Mouse (Mus musculus): ENCODE results near the gene Plekha1. TPM values are rescaled to one million over a fixed set of nuclear protein-coding genes. Genes with fewer than 3 reads are reported as not detected.

Plekha1 gene
- 52.4 and 55.4 TPM in 2 replicates for total RNA-seq (2012; rRNA removed)

DNA sequence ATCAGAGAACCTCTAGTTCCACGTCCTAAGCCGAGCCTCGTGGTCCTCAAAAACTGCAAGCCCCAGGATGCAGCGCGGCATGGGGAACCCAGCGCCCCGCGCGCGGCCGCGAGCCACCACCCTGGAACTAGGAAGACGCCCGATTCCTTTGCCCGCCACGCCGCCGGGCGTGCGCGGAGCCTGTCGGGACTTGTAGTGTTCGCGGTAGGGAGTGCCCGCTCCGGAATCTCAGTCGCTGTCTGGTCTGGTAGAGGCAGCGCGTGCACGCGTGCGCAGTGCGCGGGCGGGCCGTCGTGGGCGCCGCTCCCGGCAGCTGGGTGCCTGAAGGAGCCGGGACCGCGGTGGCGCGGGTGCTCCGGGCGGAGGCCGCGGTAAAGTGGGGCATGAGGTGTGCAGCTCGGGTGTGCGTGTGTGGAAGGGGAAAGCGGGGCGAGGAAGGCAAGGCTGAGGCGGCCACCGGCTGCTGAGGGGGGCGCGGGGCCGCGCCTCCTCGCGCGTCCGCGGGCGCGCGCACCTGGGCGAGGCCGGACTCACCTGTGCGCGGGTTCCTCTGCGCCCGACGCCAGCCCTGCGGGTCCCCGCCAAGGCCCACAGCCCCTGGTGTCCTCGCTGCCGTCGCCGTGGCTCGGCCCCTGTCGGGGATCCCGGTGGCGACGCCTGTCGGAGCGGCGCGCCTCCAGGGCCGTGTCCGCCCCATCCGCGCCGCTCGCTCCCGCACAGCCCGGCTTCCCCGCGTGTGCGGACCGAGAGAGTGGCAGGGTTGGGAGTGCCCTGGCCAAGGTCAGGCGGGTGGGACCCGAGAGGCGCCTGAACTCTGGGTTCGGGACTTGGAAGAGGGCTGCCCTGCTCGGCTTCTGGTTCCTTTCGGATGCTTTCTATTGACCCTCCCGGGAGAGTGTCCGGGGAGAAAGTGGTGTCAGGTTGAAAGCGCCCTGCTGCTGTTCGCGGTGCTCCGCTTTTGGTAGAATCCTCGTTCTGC is at the start of gene Plekha1:
Gene Plekha1 (plus strand): TSS at position 144 of the 979 bp plus-strand sequence.
- in situ Hi-C loops (cut with MboI; ENCODE audit: low sequenced_read_pairs in 2 of 2, unreplicated experiment in 2 of 2): no loop called here
- Histone ChIP-seq H3K4me3 (ENCODE audit: insufficient read depth in 1 of 2, low read depth in 1 of 2, low read length in 2 of 2, poor library complexity in 1 of 2, severe bottlenecking in 1 of 2) (peak within 1 kb of the TSS; percentile 73 to 88), H3K9ac (ENCODE audit: insufficient read depth, low read depth, low read length, poor library complexity, severe bottlenecking) (peak within 1 kb of the TSS; percentile 77), H3K36me3 (ENCODE audit: control insufficient read depth, insufficient read depth, low read length, poor library complexity, severe bottlenecking) (no peaks in the 10 kb centered on the region), H3K4me1 (ENCODE audit: control insufficient read depth in 2 of 2, insufficient read depth in 2 of 2, low read length in 2 of 2, poor library complexity in 1 of 2) (peaks cover 0 to 7% of the 10 kb centered on the region in 2 experiments; a peak in 3 of 4 replicates), H3K9me3 (ENCODE audit: control insufficient read depth, insufficient read depth, low read depth, low read length) (no peaks in the 10 kb centered on the region), H3K27ac (ENCODE audit: insufficient read depth, low read depth, low read length, poor library complexity, severe bottlenecking) (peak within 1 kb of the TSS; percentile 35; the same call in 1 of the 2 replicates)
- peak; percentile 93 for DNase-seq (ENCODE audit: low read depth, low spot score)
- 0 out of 2 replicates have a peak, but pooled peaks have one; percentile 14 for TF ChIP-seq MAFK (IDR thresholded peaks at IDR 0.05; ENCODE audit: insufficient read depth, low read depth, low read length)
- no peak for TF ChIP-seq ZNF384 (IDR thresholded peaks at IDR 0.05; ENCODE audit: low read depth, low read length)
- TF ChIP-seq ZC3H11A (IDR thresholded peaks at IDR 0.05; ENCODE audit: borderline replicate concordance, low read depth, low read length): no peak
- TF ChIP-seq CHD2 (IDR thresholded peaks at IDR 0.05; ENCODE audit: low read depth, low read length): no peak
- TF ChIP-seq HCFC1 (IDR thresholded peaks at IDR 0.05; ENCODE audit: borderline replicate concordance, insufficient read depth, low read length): peak; percentile 98

- no peak for TF ChIP-seq MAFK (IDR thresholded peaks at IDR 0.05; ENCODE audit: insufficient read depth, low read depth, low read length)
- H3K4me1 ChIP-seq (ENCODE audit: control insufficient read depth in 2 of 2, insufficient read depth in 2 of 2, low read length in 2 of 2, poor library complexity in 1 of 2): no peaks in the 10 kb centered on the region
- no peaks in the 10 kb centered on the region for H3K9me3 ChIP-seq (ENCODE audit: control insufficient read depth, insufficient read depth, low read depth, low read length)
- no peak overlapping the region for H3K27ac ChIP-seq (ENCODE audit: insufficient read depth, low read depth, low read length, poor library complexity, severe bottlenecking)
- in situ Hi-C loops (cut with MboI; ENCODE audit: low sequenced_read_pairs in 2 of 2, unreplicated experiment in 2 of 2): no loop called here
- no peak for DNase-seq (ENCODE audit: low read depth, low spot score)
- no peak overlapping the region for H3K4me3 ChIP-seq (ENCODE audit: insufficient read depth in 1 of 2, low read depth in 1 of 2, low read length in 2 of 2, poor library complexity in 1 of 2, severe bottlenecking in 1 of 2)
- H3K36me3 ChIP-seq (ENCODE audit: control insufficient read depth, insufficient read depth, low read length, poor library complexity, severe bottlenecking): no peaks in the 10 kb centered on the region
- H3K9ac ChIP-seq (ENCODE audit: insufficient read depth, low read depth, low read length, poor library complexity, severe bottlenecking): no peak overlapping the region
Observed at GRCm38 (mm10) chr7:130816243-130816642, 49.3 kb upstream of the Plekha1 start.

GRCm38 (mm10) chr7:130818813-130819212 is 46.7 kb upstream of the Plekha1 start:
- no peaks in the 10 kb centered on the region for H3K9me3 ChIP-seq (ENCODE audit: control insufficient read depth, insufficient read depth, low read depth, low read length)
- H3K4me1 ChIP-seq (ENCODE audit: control insufficient read depth in 2 of 2, insufficient read depth in 2 of 2, low read length in 2 of 2, poor library complexity in 1 of 2): no peaks in the 10 kb centered on the region
- no peak overlapping the region for H3K9ac ChIP-seq (ENCODE audit: insufficient read depth, low read depth, low read length, poor library complexity, severe bottlenecking)
- in situ Hi-C loops (cut with MboI; ENCODE audit: low sequenced_read_pairs in 2 of 2, unreplicated experiment in 2 of 2): no loop called here
- H3K36me3 ChIP-seq (ENCODE audit: control insufficient read depth, insufficient read depth, low read length, poor library complexity, severe bottlenecking): no peaks in the 10 kb centered on the region
- no peak for DNase-seq (ENCODE audit: low read depth, low spot score)
- H3K4me3 ChIP-seq (ENCODE audit: insufficient read depth in 1 of 2, low read depth in 1 of 2, low read length in 2 of 2, poor library complexity in 1 of 2, severe bottlenecking in 1 of 2): no peak overlapping the region
- TF ChIP-seq HCFC1 (IDR thresholded peaks at IDR 0.05; ENCODE audit: borderline replicate concordance, insufficient read depth, low read length) (no peak), ZC3H11A (IDR thresholded peaks at IDR 0.05; ENCODE audit: borderline replicate concordance, low read depth, low read length) (no peak), MAFK (IDR thresholded peaks at IDR 0.05; ENCODE audit: insufficient read depth, low read depth, low read length) (no peak), ZNF384 (IDR thresholded peaks at IDR 0.05; ENCODE audit: low read depth, low read length) (no peak), CHD2 (IDR thresholded peaks at IDR 0.05; ENCODE audit: low read depth, low read length) (no peak)
- no peak overlapping the region for H3K27ac ChIP-seq (ENCODE audit: insufficient read depth, low read depth, low read length, poor library complexity, severe bottlenecking)

DNA sequence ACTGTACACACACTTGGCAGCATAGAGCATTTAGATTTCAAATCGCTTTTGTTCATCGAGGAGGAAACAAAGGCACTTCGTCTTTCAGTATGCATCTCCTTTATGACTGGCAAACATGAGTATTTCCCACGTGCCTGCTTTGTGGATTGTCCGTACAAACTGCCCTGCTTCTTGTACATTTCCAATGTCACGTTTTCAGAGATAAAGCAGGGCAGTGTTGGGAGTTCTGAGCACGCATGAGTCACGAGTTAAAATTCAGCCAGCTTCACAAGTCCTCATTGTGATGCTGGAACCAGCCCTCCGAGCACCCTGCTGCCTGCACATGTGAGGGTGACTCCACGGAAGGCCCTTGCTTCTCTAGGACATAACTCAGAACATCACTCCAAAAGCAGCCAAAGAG is 45.9 kb upstream of the Plekha1 start:
- no peaks in the 10 kb centered on the region for H3K4me1 ChIP-seq (ENCODE audit: control insufficient read depth in 2 of 2, insufficient read depth in 2 of 2, low read length in 2 of 2, poor library complexity in 1 of 2)
- no peaks in the 10 kb centered on the region for H3K36me3 ChIP-seq (ENCODE audit: control insufficient read depth, insufficient read depth, low read length, poor library complexity, severe bottlenecking)
- no peak overlapping the region for H3K4me3 ChIP-seq (ENCODE audit: insufficient read depth in 1 of 2, low read depth in 1 of 2, low read length in 2 of 2, poor library complexity in 1 of 2, severe bottlenecking in 1 of 2)
- H3K9ac ChIP-seq (ENCODE audit: insufficient read depth, low read depth, low read length, poor library complexity, severe bottlenecking): no peak overlapping the region
- no peak for TF ChIP-seq MAFK (IDR thresholded peaks at IDR 0.05; ENCODE audit: insufficient read depth, low read depth, low read length)
- no peak for TF ChIP-seq ZNF384 (IDR thresholded peaks at IDR 0.05; ENCODE audit: low read depth, low read length)
- no peak for TF ChIP-seq ZC3H11A (IDR thresholded peaks at IDR 0.05; ENCODE audit: borderline replicate concordance, low read depth, low read length)
- no peak for TF ChIP-seq CHD2 (IDR thresholded peaks at IDR 0.05; ENCODE audit: low read depth, low read length)
- TF ChIP-seq HCFC1 (IDR thresholded peaks at IDR 0.05; ENCODE audit: borderline replicate concordance, insufficient read depth, low read length): no peak
- no peak overlapping the region for H3K27ac ChIP-seq (ENCODE audit: insufficient read depth, low read depth, low read length, poor library complexity, severe bottlenecking)
- DNase-seq (ENCODE audit: low read depth, low spot score): no peak
- H3K9me3 ChIP-seq (ENCODE audit: control insufficient read depth, insufficient read depth, low read depth, low read length): no peaks in the 10 kb centered on the region
- in situ Hi-C loops (cut with MboI; ENCODE audit: low sequenced_read_pairs in 2 of 2, unreplicated experiment in 2 of 2): no loop called here

Data from ES-E14 (cell line).